Mouse (Mus musculus): ENCODE measurements around the gene Lamtor2. TPM values are rescaled to one million over a fixed set of nuclear protein-coding genes. Genes with fewer than 3 reads are reported as not detected.
"Not testable (repeated sequence)": the region's sequence is repeated elsewhere in the genome, so short reads cannot be mapped to it uniquely, and the experiment has no call there.

Lamtor2 gene
- total RNA-seq (2022): 100 to 1,000 TPM; 138 to 164 (median 144) TPM

GRCm38 (mm10) chr3:88552676-88553524, at the start of gene Lamtor2:
Lamtor2 (minus strand) TSS chr3:88553074.
- DNase-seq: peak; percentile 99

GRCm38 (mm10) chr3:88602466-88602865, 49.6 kb upstream of the Lamtor2 start:
- no peak for DNase-seq

- DNase-seq: not testable (repeated sequence)
Measured at GRCm38 (mm10) chr3:88596547-88596946, 43.7 kb upstream of the Lamtor2 start.

GRCm38 (mm10) chr3:88593893-88594580, 41.2 kb upstream of the Lamtor2 start:
- DNase-seq: no peak

- no peak for DNase-seq
Measured at GRCm38 (mm10) chr3:88592942-88593576, 40.2 kb upstream of the Lamtor2 start.

GRCm38 (mm10) chr3:88591950-88592731, 39.3 kb upstream of the Lamtor2 start:
- DNase-seq: no peak

- DNase-seq: no peak
Measured at GRCm38 (mm10) chr3:88591044-88591443, 38.2 kb upstream of the Lamtor2 start.

- no peak for DNase-seq
Measured at GRCm38 (mm10) chr3:88590246-88590645, 37.4 kb upstream of the Lamtor2 start.

- DNase-seq: no peak
Measured at GRCm38 (mm10) chr3:88586640-88587039, 33.8 kb upstream of the Lamtor2 start.

GRCm38 (mm10) chr3:88585769-88586168, 32.9 kb upstream of the Lamtor2 start:
- DNase-seq: no peak

- DNase-seq: peak; percentile 83
Measured at GRCm38 (mm10) chr3:88579454-88580117, 26.7 kb upstream of the Lamtor2 start.

GRCm38 (mm10) chr3:88578498-88579424, 25.9 kb upstream of the Lamtor2 start:
- DNase-seq: no peak

- not testable (repeated sequence) for DNase-seq
Measured at GRCm38 (mm10) chr3:88577846-88578245, 25.0 kb upstream of the Lamtor2 start.

- DNase-seq: no peak
Measured at GRCm38 (mm10) chr3:88575540-88575939, 22.7 kb upstream of the Lamtor2 start, which contains the start of gene Ssr2. Ssr2 (plus strand) TSS chr3:88575876.

GRCm38 (mm10) chr3:88573810-88574209, 20.9 kb upstream of the Lamtor2 start:
- no peak for DNase-seq

GRCm38 (mm10) chr3:88572835-88573234, 20.0 kb upstream of the Lamtor2 start:
- DNase-seq: no peak

GRCm38 (mm10) chr3:88571856-88572255, 19.0 kb upstream of the Lamtor2 start:
- DNase-seq: no peak

- no peak for DNase-seq
Measured at GRCm38 (mm10) chr3:88570341-88570740, 17.5 kb upstream of the Lamtor2 start.

- DNase-seq: peak; percentile 63
Measured at GRCm38 (mm10) chr3:88569694-88570093, 16.8 kb upstream of the Lamtor2 start.

GRCm38 (mm10) chr3:88569093-88569492, 16.2 kb upstream of the Lamtor2 start:
- no peak for DNase-seq

- no peak for DNase-seq
Measured at GRCm38 (mm10) chr3:88568615-88569014, 15.7 kb upstream of the Lamtor2 start.

Data from adrenal gland, adult 8-10 months (tissue).